Mouse (Mus musculus) ES-E14 (cell line): Measurements from ENCODE around the gene 1700001P01Rik. TPM values are rescaled to one million over a fixed set of nuclear protein-coding genes. Genes with fewer than 3 reads are reported as not detected.

ENCODE experiments used
- DNase-seq: peaks from one replicate; pipeline ENCODE4 v3.0.0-alpha.2; 2013; ENCODE audit warnings: low read depth, low spot score
- H3K27ac ChIP-seq: 2 replicates; pipeline ENCODE4 v1.5.1; 2012; ENCODE audit warnings: low read depth, mild to moderate bottlenecking, low read length, moderate library complexity, mixed read lengths; ENCODE audit not compliant: poor library complexity, insufficient read depth, severe bottlenecking
- H3K36me3 ChIP-seq: 2 replicates; pipeline ENCODE4 v1.6.1; 2012; ENCODE audit warnings: mild to moderate bottlenecking, low read length, moderate library complexity, mixed read lengths; ENCODE audit not compliant: control insufficient read depth, poor library complexity, insufficient read depth, severe bottlenecking
- H3K4me1 ChIP-seq, 2 experiments: fragments of 150-350 bp in 1 of 2; sonication (generic) in 1 of 2; 2 replicates each; pipeline ENCODE4 v1.6.1; 2012; ENCODE audit warnings: low read length in 2 of 2, mild to moderate bottlenecking in 1 of 2, mixed read lengths in 1 of 2; ENCODE audit not compliant: control insufficient read depth in 2 of 2, insufficient read depth in 2 of 2, poor library complexity in 1 of 2
- H3K4me3 ChIP-seq, 2 experiments: fragments of 150-350 bp in 1 of 2; sonication (generic) in 1 of 2; 2 replicates each; pipeline ENCODE4 v1.5.1; 2012; ENCODE audit warnings: low read length in 2 of 2, low read depth in 1 of 2, mild to moderate bottlenecking in 1 of 2, mixed read lengths in 1 of 2; ENCODE audit not compliant: insufficient read depth in 1 of 2, poor library complexity in 1 of 2, severe bottlenecking in 1 of 2
- H3K9ac ChIP-seq: 2 replicates; pipeline ENCODE4 v1.6.1; 2012; ENCODE audit warnings: low read depth, mild to moderate bottlenecking, low read length, mixed read lengths; ENCODE audit not compliant: poor library complexity, insufficient read depth, severe bottlenecking
- H3K9me3 ChIP-seq: fragments of 150-350 bp; sonication (generic); 2 replicates; pipeline ENCODE4 v1.6.1; 2012; ENCODE audit warnings: low read depth, mild to moderate bottlenecking, low read length; ENCODE audit not compliant: control insufficient read depth, insufficient read depth
- CHD2 ChIP-seq: IDR thresholded peaks from 2 replicates; pipeline ENCODE4 v1.6.1; 2014; ENCODE audit warnings: mild to moderate bottlenecking, low read depth, low read length, inconsistent platforms
- HCFC1 ChIP-seq: IDR thresholded peaks from 2 replicates; pipeline ENCODE4 v1.6.1; 2012; ENCODE audit warnings: low read length, inconsistent platforms, borderline replicate concordance; ENCODE audit not compliant: insufficient read depth
- MAFK ChIP-seq: IDR thresholded peaks from 2 replicates; pipeline ENCODE4 v1.6.1; 2014; ENCODE audit warnings: mild to moderate bottlenecking, low read depth, low read length, inconsistent platforms; ENCODE audit not compliant: insufficient read depth
- ZC3H11A ChIP-seq: IDR thresholded peaks from 2 replicates; pipeline ENCODE4 v1.6.1; 2012; ENCODE audit warnings: low read depth, mild to moderate bottlenecking, inconsistent platforms, low read length, borderline replicate concordance
- ZNF384 ChIP-seq: IDR thresholded peaks from 2 replicates; pipeline ENCODE4 v1.6.1; 2012; ENCODE audit warnings: low read depth, low read length, inconsistent platforms
- in situ Hi-C, 2 experiments: fragments of 600-800 bp; cut with MboI; formaldehyde crosslinking; loops; one replicate each; pipeline ENCODE4 v1.15.1; 2025; ENCODE audit warnings: low sequenced_read_pairs in 2 of 2, inconsistent platforms in 1 of 2; ENCODE audit not compliant: unreplicated experiment in 2 of 2
- total RNA-seq: library from RNA; depleted of rRNA; stranded (reverse); fragments of 300-350 nt; gene quantifications from 2 replicates; pipeline ENCODE4 v1.2.3, GENCODE M21; 2012

1700001P01Rik gene
- total RNA-seq, 1 experiment: 2.3 TPM

GRCm38 (mm10) chr11:97747773-97748172 is 27.9 kb downstream of the 1700001P01Rik start:
- H3K36me3 ChIP-seq: peaks cover 23% of the 10 kb centered on the region
- no peak overlapping the region for H3K27ac ChIP-seq
- H3K4me3 ChIP-seq: no peak overlapping the region
- no peak for TF ChIP-seq ZC3H11A
- no peak for TF ChIP-seq ZNF384
- no peak for TF ChIP-seq HCFC1
- TF ChIP-seq MAFK: no peak
- TF ChIP-seq CHD2: no peak
- peaks cover 0 to 10% of the 10 kb centered on the region in 2 experiments; a peak in 2 of 4 replicates for H3K4me1 ChIP-seq
- no peak overlapping the region for H3K9ac ChIP-seq
- no peak for DNase-seq
- in situ Hi-C loops: no loop called here
- no peaks in the 10 kb centered on the region for H3K9me3 ChIP-seq

DNA sequence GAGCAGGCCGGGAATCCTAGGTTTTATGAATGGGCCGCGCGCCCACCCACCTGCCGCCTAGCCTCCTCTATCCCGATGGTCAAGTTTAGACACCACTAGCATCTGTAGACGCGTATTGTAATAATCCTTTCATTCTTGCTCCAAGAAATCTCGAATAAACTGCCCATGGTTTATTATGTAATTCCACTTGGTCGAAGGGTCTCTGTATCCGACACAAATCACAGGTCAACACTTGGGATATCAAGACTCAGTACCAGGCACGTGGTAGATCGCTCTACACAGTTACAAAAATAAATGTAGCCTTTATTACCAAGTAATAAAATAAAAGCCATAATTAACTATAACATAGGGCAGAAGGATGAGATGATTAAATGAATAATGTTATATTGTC is 30.4 kb downstream of the 1700001P01Rik start:
- Histone ChIP-seq H3K4me3 (peak overlapping the region; percentile 54 to 91), H3K36me3 (peaks cover 7% of the 10 kb centered on the region; the same call in 1 of the 2 replicates), H3K27ac (no peak overlapping the region), H3K9ac (peak overlapping the region; percentile 32; the same call in 1 of the 2 replicates), H3K4me1 (peaks cover 0 to 22% of the 10 kb centered on the region in 2 experiments; a peak in 2 of 4 replicates), H3K9me3 (no peaks in the 10 kb centered on the region)
- no peak for TF ChIP-seq MAFK
- TF ChIP-seq ZC3H11A: no peak
- no peak for TF ChIP-seq ZNF384
- TF ChIP-seq HCFC1: no peak; the same call in 1 of the 2 replicates
- no peak for TF ChIP-seq CHD2
- in situ Hi-C loops: no loop called here
- DNase-seq: no peak

DNA sequence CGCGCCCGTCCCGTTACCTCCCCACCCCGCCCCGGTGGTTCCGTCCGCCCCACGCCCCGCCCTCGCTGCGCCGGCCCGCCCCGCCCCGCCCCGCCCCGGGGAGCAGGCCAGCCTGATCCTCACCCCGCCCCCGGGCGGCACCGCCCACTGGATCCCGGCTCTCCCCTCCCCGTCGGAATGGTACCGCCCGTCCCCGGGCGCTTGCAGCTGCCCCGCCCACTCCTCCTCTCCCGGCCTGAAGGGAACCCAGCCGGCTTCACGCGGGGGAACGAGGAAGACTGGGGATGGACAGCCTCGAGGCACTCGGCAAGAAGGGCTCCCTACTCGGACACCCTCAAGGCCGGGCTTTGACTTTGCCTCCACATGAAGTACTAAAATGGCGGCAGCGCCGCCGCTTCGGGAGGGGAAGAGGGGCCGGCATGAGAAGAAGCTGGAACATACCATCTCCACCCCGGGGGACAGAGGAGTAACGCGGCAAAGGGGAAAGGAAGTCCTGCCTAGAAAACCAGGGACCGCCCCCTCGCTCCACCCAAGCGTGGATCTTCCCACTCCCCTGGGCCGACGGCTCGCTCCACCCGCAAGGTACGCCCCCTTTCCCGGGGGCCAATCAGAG is 30.9 kb downstream of the 1700001P01Rik start:
- Histone ChIP-seq H3K4me3 (peak overlapping the region; percentile 91 to 98), H3K27ac (peak overlapping the region; percentile 93), H3K36me3 (peaks cover 5% of the 10 kb centered on the region; the same call in 1 of the 2 replicates), H3K9ac (peak overlapping the region; percentile 93), H3K4me1 (peaks cover 0 to 27% of the 10 kb centered on the region in 2 experiments; a peak in 2 of 4 replicates), H3K9me3 (no peaks in the 10 kb centered on the region)
- peak; percentile 99 for DNase-seq
- in situ Hi-C loops: no loop called here
- no peak for TF ChIP-seq CHD2
- TF ChIP-seq MAFK: no peak
- TF ChIP-seq HCFC1: peak; percentile 63; the same call in 1 of the 2 replicates
- no peak for TF ChIP-seq ZNF384
- TF ChIP-seq ZC3H11A: no peak

- peaks cover 0 to 27% of the 10 kb centered on the region in 2 experiments; a peak in 2 of 4 replicates for H3K4me1 ChIP-seq
- H3K9ac ChIP-seq: peak within 1 kb of the TSS; percentile 93
- H3K4me3 ChIP-seq: peak within 1 kb of the TSS; percentile 91 to 98
- H3K9me3 ChIP-seq: no peaks in the 10 kb centered on the region
- in situ Hi-C loops: no loop called here
- H3K36me3 ChIP-seq: peaks cover 5% of the 10 kb centered on the region; the same call in 1 of the 2 replicates
- peak within 1 kb of the TSS; percentile 93 for H3K27ac ChIP-seq
- no peak for DNase-seq
- TF ChIP-seq ZC3H11A: no peak
- no peak for TF ChIP-seq HCFC1
- no peak for TF ChIP-seq ZNF384
- no peak for TF ChIP-seq MAFK
- no peak for TF ChIP-seq CHD2
Measured at GRCm38 (mm10) chr11:97744063-97744717, 31.5 kb downstream of the 1700001P01Rik start, which contains the start of gene Pip4k2b. Pip4k2b (minus strand) TSS chr11:97744704.
